Mouse (Mus musculus): Measurements from ENCODE around the gene Gm12258.
"Not testable (repeated sequence)": the region's sequence is repeated elsewhere in the genome, so short reads cannot be mapped to it uniquely, and the experiment has no call there.

The Gm12258 gene

GRCm38 (mm10) chr11:58846919-58847461, at the start of gene Gm12258:
Gene Gm12258, plus strand, starts transcription at chr11:58847158.
- DNase-seq: peak; percentile 90

- no peak for DNase-seq
Observed at GRCm38 (mm10) chr11:58799747-58800146, 47.2 kb upstream of the Gm12258 start.

DNA sequence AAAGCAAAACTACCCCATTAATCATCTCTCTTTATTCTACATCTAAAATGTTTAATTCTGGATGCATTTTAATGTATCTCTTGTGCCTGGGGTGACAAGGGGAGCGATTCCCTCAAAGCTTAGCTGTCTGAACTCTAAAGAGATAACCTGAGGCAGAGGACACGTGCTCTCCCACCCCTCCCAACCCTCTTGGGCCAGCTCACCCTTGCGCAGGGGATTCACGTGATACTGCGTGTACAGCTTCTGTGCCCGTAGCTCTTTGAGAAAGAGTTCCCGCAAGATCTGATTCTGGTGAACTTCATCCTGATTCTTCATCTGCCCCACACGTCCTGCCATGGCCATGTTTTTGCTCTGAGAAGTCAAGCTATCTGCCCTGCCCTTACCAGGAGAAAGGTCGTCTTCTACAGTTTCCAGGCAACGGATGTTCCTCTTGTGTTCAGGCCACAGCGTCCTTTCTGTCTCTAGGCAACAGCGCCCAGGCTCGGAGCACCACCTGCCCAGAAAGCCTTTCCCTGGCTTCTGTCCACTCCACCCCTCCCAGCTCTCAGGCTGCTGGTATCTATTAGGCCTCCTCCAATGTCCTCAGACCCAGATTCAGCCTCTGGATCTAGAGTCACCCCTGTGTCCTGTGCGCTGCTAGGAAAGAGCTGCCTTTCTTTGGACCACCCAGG, 45.3 kb upstream of the Gm12258 start, which contains the start of gene Fam183b:
Fam183b (minus strand) TSS at position 403 of the 671 bp plus-strand sequence.
- DNase-seq: peak; percentile 10

GRCm38 (mm10) chr11:58803871-58804270, 43.1 kb upstream of the Gm12258 start:
- DNase-seq: no peak

GRCm38 (mm10) chr11:58804393-58804792, 42.6 kb upstream of the Gm12258 start:
- DNase-seq: no peak

DNA sequence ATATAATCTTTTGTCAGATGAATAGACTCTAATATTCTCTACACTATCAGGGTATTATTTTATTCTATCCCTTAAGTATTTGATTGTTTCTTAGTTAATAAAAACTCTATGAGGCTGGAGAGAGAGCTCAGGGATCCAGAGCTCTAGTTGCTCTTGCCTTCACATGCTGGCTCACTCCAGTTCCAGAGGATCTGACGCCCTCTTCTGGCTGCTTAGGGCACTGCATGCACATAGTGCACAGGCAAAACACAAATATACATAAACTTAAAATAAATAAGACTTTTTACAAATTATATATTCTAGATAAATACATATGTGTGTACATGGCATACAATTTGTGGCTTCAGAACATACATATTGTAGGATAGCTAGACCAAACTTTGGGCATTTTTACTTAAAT, 35.0 kb upstream of the Gm12258 start:
- no peak for DNase-seq

- DNase-seq: not testable (repeated sequence)
Observed at GRCm38 (mm10) chr11:58814700-58815099, 32.3 kb upstream of the Gm12258 start, which contains the start of gene Olfr313. Gene Olfr313, plus strand, starts transcription at chr11:58815000.

- DNase-seq: no peak
Observed at GRCm38 (mm10) chr11:58815676-58816075, 31.3 kb upstream of the Gm12258 start.

GRCm38 (mm10) chr11:58828937-58829336, 18.0 kb upstream of the Gm12258 start, which contains the start of gene Olfr312:
Gene Olfr312, plus strand, starts transcription at chr11:58829237.
- DNase-seq: not testable (repeated sequence)

- DNase-seq: no peak
Observed at GRCm38 (mm10) chr11:58829764-58830163, 17.2 kb upstream of the Gm12258 start.

- not testable (repeated sequence) for DNase-seq
Observed at GRCm38 (mm10) chr11:58832541-58832940, 14.4 kb upstream of the Gm12258 start.

- DNase-seq: not testable (repeated sequence)
Observed at GRCm38 (mm10) chr11:58838951-58839350, 8.0 kb upstream of the Gm12258 start, which contains the start of gene Olfr311. Gene Olfr311, plus strand, starts transcription at chr11:58839251.

DNA sequence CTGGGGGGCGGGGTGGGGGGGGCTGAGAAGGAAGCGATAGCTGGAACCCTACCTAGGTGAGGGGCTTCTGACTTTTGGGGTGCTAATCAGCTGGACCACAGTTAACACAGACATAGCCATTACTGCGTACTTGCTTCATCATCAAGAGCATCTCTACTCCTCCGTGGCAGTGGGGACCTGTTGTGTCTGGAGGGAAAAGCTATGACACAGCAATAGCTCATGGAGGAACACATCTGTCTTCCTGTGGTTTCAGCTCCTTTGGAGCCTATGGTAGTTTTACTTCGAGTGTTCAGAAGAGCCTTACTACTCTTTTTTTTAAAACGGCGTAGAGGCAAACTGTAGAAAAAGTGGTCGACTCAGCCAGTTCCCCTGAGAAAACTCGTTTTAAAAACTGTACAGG, 678 bp downstream of the Gm12258 start:
- no peak for DNase-seq

DNA sequence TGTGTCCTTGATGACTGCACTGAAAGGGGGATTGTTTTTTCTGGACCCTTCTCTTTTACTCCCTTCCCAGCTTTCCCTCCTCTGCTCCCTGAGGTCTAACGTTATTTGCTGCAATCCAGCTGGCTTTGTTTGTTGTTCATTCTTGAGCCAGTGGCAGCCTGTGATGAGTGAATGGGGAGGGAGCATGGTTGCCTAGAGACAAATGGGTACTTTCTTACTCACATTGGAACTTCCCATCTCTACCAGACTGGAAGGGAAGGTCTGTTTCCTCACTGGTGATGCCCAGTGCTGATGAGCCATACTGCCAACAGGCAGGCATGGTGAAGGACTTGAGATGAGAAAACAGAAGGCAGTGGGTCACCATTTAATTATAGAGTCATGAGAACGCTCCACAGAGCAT, 2.8 kb downstream of the Gm12258 start:
- no peak for DNase-seq

DNA sequence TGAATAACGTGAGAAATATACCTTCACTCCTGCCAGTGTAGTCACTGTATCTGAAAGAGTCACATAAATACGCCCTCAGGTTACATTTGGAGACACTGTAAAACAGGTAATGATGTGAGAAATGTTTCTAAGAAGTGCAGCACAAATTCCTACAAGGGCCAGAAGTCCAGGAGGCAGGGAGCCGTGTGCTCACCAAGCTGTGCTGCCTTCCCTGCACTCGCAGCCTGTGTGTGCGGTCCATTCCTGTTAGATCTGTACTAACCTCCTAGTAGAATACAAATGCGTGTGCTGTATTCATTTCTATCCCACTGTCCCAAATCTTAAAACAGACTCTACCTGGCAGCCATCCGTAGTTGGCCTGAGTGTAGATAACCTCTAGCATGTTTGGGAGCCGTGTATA, 13.8 kb downstream of the Gm12258 start:
- no peak for DNase-seq

- DNase-seq: peak; percentile 78
Observed at GRCm38 (mm10) chr11:58867039-58867953, 20.3 kb downstream of the Gm12258 start, which contains the start of gene 2810021J22Rik. Gene 2810021J22Rik, plus strand, starts transcription at chr11:58867216.

- no peak for DNase-seq
Observed at GRCm38 (mm10) chr11:58867954-58868330, 21.0 kb downstream of the Gm12258 start.

DNA sequence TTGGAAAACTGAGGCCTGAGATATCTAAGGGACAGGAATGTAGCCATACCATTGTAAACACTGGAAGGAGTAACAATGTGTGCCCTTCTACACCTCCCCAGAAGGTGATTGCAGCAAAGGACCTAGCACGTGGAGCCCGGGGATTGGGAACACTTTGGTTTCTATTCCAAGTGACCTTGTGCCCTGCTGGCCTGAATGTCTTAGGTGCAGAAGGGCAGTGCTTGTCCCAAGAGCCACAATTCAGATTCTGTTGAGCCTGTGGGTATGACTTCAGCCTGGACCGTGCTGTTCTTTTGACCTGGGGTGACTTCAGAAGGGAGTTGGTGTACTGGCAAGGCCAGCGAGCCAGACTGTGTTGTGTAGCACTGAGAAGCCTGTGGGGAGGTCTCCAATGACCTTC, 24.0 kb downstream of the Gm12258 start:
- DNase-seq: no peak

GRCm38 (mm10) chr11:58883756-58884155, 36.8 kb downstream of the Gm12258 start:
- DNase-seq: no peak

DNA sequence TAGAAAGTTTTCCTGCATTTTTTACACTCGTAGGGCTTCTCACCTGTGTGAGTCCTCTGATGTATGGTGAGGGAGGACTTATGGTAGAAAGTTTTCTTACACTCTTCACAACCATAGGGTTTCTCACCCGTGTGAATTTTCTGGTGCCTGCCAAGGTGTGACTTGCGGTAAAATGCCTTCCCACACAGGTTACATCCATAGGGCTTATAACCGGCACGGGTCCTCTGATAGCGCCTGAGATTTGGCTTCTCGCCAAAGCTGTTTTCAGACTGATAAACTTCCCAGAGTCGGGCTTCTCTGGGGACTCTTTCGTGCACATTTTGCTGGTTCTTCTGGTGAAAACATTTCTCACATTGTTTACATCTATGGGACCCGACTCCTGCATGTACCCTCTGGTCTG, 43.6 kb downstream of the Gm12258 start:
- no peak for DNase-seq

GRCm38 (mm10) chr11:58894456-58894855, 47.5 kb downstream of the Gm12258 start:
- DNase-seq: no peak

- DNase-seq: no peak
Observed at GRCm38 (mm10) chr11:58897485-58897884, 50.5 kb downstream of the Gm12258 start.

- DNase-seq: no peak
Observed at GRCm38 (mm10) chr11:58901080-58901479, 54.1 kb downstream of the Gm12258 start.
